Mouse (Mus musculus) small intestine, adult 2 months (tissue): ENCODE measurements around the gene Pyroxd2.

ENCODE experiments used
- CTCF ChIP-seq: fragments of 200-500 bp; IDR thresholded peaks from 2 replicates; pipeline ENCODE4 v1.5.1; 2012; ENCODE audit warnings: low read depth, mild to moderate bottlenecking, control low read depth, inconsistent platforms, low read length, moderate library complexity, mixed read lengths; ENCODE audit not compliant: insufficient replicate concordance, insufficient read length; ENCODE audit errors: extremely low read depth
- POLR2A ChIP-seq: fragments of 200-500 bp; IDR thresholded peaks from 2 replicates; pipeline ENCODE4 v1.6.1; 2012; ENCODE audit warnings: low read depth, mild to moderate bottlenecking, control low read depth, inconsistent platforms, low read length, moderate library complexity

DNA sequence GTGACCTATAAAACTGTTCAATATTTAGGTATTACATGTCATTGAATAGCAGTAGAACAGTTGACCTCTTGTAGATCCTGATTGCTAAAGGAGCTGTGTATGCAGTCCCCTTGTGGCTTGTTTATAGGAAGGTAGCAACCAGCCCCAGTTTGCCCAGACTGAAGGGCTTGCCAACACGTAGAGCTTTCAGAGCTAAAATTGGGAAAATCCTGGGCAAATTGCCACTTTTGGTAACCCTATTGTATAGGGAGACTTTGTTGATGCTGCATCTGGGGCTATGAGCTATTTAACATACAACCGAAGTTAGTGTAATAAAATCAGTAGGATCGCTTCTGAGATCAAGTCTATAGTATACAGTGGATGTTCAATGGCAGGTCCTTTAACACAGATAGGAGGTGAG, 34.5 kb downstream of the Pyroxd2 start:
- TF ChIP-seq POLR2A (no peak), CTCF (no peak)
